9 mouse cellular contexts compared by ENCODE assay signal in the genomic region with DNA sequence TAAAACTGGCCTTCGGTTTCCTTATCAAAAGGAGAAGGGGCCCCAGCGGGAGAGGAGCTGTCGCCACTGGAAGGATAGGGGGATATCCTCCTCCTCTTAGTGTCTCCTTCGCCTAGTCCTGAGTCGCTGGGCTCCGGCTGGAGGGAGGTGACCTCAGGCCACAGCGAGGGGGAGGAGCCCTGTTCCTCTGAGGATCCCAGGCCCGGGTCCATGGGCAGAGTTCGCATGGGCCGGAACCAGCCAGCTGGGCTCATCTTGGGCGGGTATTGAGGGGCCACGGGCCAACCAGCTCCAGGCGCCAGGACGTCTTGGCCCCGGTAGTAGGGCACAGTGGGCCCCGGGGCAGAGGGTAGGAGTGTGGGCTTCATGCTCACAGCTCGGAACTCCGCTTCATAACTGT. TPM values are rescaled to one million over a fixed set of nuclear protein-coding genes. Genes with fewer than 3 reads are reported as not detected.
DNase-seq lines count a peak whose midpoint lies in the region; ATAC-seq and TF ChIP-seq lines count a peak whose summit lies in the region.
"Had no signal": no experiment of that assay in that cellular context is flagged by ENCODE, and none has a peak within 500 bp of the region (broad histone marks: within the 10 kb centered on the region; RNA-seq: fewer than 3 reads in every experiment).

No protein-coding gene starts in this region.

- no peak for ATAC-seq in liver, postnatal 0 days
- no peak; the same call in 1 of the 2 replicates for ATAC-seq in cerebellum, adult (ENCODE audit: insufficient number of reproducible peaks, low FRiP score, low TSS enrichment)

- DNase-seq in adrenal gland, postnatal 10 days: peak; percentile 57
- no peak for DNase-seq in adrenal gland, adult 18-20 months (ENCODE audit: low spot score in 2 of 2)
- peak; percentile 26 to 47 for DNase-seq in gastrocnemius, postnatal 36 days
- DNase-seq in heart, postnatal 4 days: peak; percentile 38
- DNase-seq in liver, postnatal 0 days: no peak
- no peak for DNase-seq in frontal cortex, postnatal 14 days (ENCODE audit: low spot score in 2 of 2)
- DNase-seq in left cerebral cortex, postnatal 36 days (ENCODE audit: low spot score in 2 of 2): no peak

- H3K9ac ChIP-seq in liver, postnatal 0 days (replicated peaks): no peak overlapping the region
- H3K9ac ChIP-seq: limb, embryonic 12.5 days had no signal

- no peaks in the 10 kb centered on the region for H3K4me1 ChIP-seq in liver, postnatal 0 days (ENCODE audit: insufficient read depth)
- H3K4me1 ChIP-seq: limb, embryonic 12.5 days had no signal

- H3K27ac ChIP-seq in liver, postnatal 0 days (ENCODE audit: low read depth): no peak overlapping the region
- H3K27ac ChIP-seq: limb, embryonic 12.5 days had no signal

- no peak for TF ChIP-seq CTCF in liver, postnatal 0 days (IDR thresholded peaks at IDR 0.05; ENCODE audit: low read depth)

- H3K36me3 ChIP-seq in liver, postnatal 0 days (replicated peaks; ENCODE audit: insufficient read depth, low read length): no peaks in the 10 kb centered on the region
- H3K36me3 ChIP-seq: limb, embryonic 12.5 days had no signal

- no peak overlapping the region for H3K4me3 ChIP-seq in liver, postnatal 0 days (ENCODE audit: low read depth, low read length)
- H3K4me3 ChIP-seq: limb, embryonic 12.5 days had no signal

- H3K27me3 ChIP-seq in liver, postnatal 0 days (ENCODE audit: insufficient read depth, low read length): peaks cover 38% of the 10 kb centered on the region

- intact Hi-C loops in gastrocnemius, postnatal 36 days (cut with DNase I): no loop called here
- intact Hi-C loops in left cerebral cortex, postnatal 36 days (cut with DNase I): no loop called here

- H3K4me2 ChIP-seq in liver, postnatal 0 days (ENCODE audit: low read depth, low read length): peak overlapping the region; percentile 19; the same call in 1 of the 2 replicates
- H3K4me2 ChIP-seq: limb, embryonic 12.5 days had no signal

- H3K9me3 ChIP-seq in liver, postnatal 0 days (ENCODE audit: low read length): no peaks in the 10 kb centered on the region
- H3K9me3 ChIP-seq: limb, embryonic 12.5 days had no signal

- WGBS in liver, postnatal 0 days (ENCODE audit: insufficient replicate concordance): 13% methylated on average over 18 of the region's 18 CpGs

- TF ChIP-seq EP300 in liver, postnatal 0 days (IDR thresholded peaks at IDR 0.05; ENCODE audit: low read depth): no peak

RNA-seq across cellular contexts. Expression of gene Tbx21, which starts 16.3 kb away (rescaled TPM):
- under 1 TPM; 0.21 to 0.64 TPM for total RNA-seq in adrenal gland, postnatal 10 days (2021)
- under 1 TPM; 0.27 to 0.54 TPM for total RNA-seq in adrenal gland, adult 18-20 months (2021)
- under 1 TPM; 0.44 to 0.69 TPM for total RNA-seq in gastrocnemius, postnatal 36 days (2021)
- total RNA-seq in heart, postnatal 4 days (2021): not detected
- 0.27 and 0.37 TPM in 2 replicates for polyA plus RNA-seq in liver, postnatal 0 days (2015; fragmentation: Nextera tagmentation; extraction: Ambion mirVana)
- total RNA-seq in left cerebral cortex, postnatal 36 days (2021): under 1 TPM; 0.17 to 0.32 TPM
- polyA plus RNA-seq: limb, embryonic 12.5 days had no signal

RNA-seq across cellular contexts. Expression of gene Osbpl7, which starts 48.4 kb away (rescaled TPM):
- 10 to 100 TPM; 10.2 to 13.2 TPM for total RNA-seq in adrenal gland, postnatal 10 days (2021)
- total RNA-seq in adrenal gland, adult 18-20 months (2021): 1 to 10 TPM; 5.2 to 6.6 TPM
- 1 to 10 TPM; 2.6 to 2.9 TPM for total RNA-seq in gastrocnemius, postnatal 36 days (2021)
- 1 to 10 TPM; 5.6 to 7.5 TPM for total RNA-seq in heart, postnatal 4 days (2021)
- polyA plus RNA-seq in liver, postnatal 0 days (2015; fragmentation: Nextera tagmentation; extraction: Ambion mirVana): 1.8 and 2.4 TPM in 2 replicates
- 10 to 100 TPM; 11.9 to 13.3 TPM for total RNA-seq in left cerebral cortex, postnatal 36 days (2021)

RNA-seq across cellular contexts. Expression of gene Tbkbp1, which starts 52.5 kb away (rescaled TPM):
- 10 to 100 TPM; 20.9 to 25.4 TPM for total RNA-seq in adrenal gland, postnatal 10 days (2021)
- total RNA-seq in adrenal gland, adult 18-20 months (2021): 10 to 100 TPM; 11.7 to 16.2 TPM
- 1 to 10 TPM; 5.9 to 6.6 TPM for total RNA-seq in gastrocnemius, postnatal 36 days (2021)
- 10 to 100 TPM; 17.0 to 17.7 TPM for total RNA-seq in heart, postnatal 4 days (2021)
- 1.6 and 1.8 TPM in 2 replicates for polyA plus RNA-seq in liver, postnatal 0 days (2015; fragmentation: Nextera tagmentation; extraction: Ambion mirVana)
- 10 to 100 TPM; 42.9 to 53.7 TPM for total RNA-seq in left cerebral cortex, postnatal 36 days (2021)

RNA-seq across cellular contexts. Expression of gene Mrpl10, which starts 57.4 kb away (rescaled TPM):
- 100 to 1,000 TPM; 137 to 139 TPM for total RNA-seq in adrenal gland, postnatal 10 days (2021)
- 100 to 1,000 TPM; 128 to 134 TPM for total RNA-seq in adrenal gland, adult 18-20 months (2021)
- total RNA-seq in gastrocnemius, postnatal 36 days (2021): 10 to 100 TPM; 40.8 to 45.5 TPM
- total RNA-seq in heart, postnatal 4 days (2021): 10 to 100 TPM; 80.2 to 81.0 TPM
- 34.1 and 34.5 TPM in 2 replicates for polyA plus RNA-seq in liver, postnatal 0 days (2015; fragmentation: Nextera tagmentation; extraction: Ambion mirVana)
- total RNA-seq in left cerebral cortex, postnatal 36 days (2021): 10 to 100 TPM; 63.5 to 80.0 TPM

RNA-seq across cellular contexts. Expression of gene Lrrc46, which starts 57.6 kb away (rescaled TPM):
- 1 to 10 TPM; 1.0 to 1.1 TPM for total RNA-seq in adrenal gland, postnatal 10 days (2021)
- under 1 TPM; 0.60 to 0.74 TPM for total RNA-seq in adrenal gland, adult 18-20 months (2021)
- total RNA-seq in gastrocnemius, postnatal 36 days (2021): under 1 TPM in 1 of 2 experiments, not detected in 1; 0.20 TPM
- under 1 TPM in 1 of 2 experiments, not detected in 1; 0.38 TPM for total RNA-seq in heart, postnatal 4 days (2021)
- polyA plus RNA-seq in liver, postnatal 0 days (2015; fragmentation: Nextera tagmentation; extraction: Ambion mirVana): 0.65 and 0.73 TPM in 2 replicates
- total RNA-seq in left cerebral cortex, postnatal 36 days (2021): under 1 TPM; 0.32 to 0.59 TPM

Comparison
In these comparisons a context has a peak if more than half of its experiments do, and no peak if none do; other contexts are left out.
1. DNase-seq: peak in adrenal gland, postnatal 10 days (single experiment), gastrocnemius, postnatal 36 days (2 of 2) and heart, postnatal 4 days (single experiment); none in adrenal gland, adult 18-20 months (0 of 2), liver, postnatal 0 days (single experiment), frontal cortex, postnatal 14 days (0 of 2) and left cerebral cortex, postnatal 36 days (0 of 2).